Mouse (Mus musculus) layer of hippocampus, postnatal 14 days (tissue): Measurements from ENCODE around the gene Irf1. TPM values are rescaled to one million over a fixed set of nuclear protein-coding genes. Genes with fewer than 3 reads are reported as not detected.

Source experiments
- DNase-seq, 2 experiments: peaks; one replicate each; pipeline ENCODE4 v3.0.0; 2021 to 2022; ENCODE audit warnings: low spot score in 2 of 2, mixed read lengths in 1 of 2
- total RNA-seq, 2 experiments: library from RNA; stranded (reverse); gene quantifications; 2 replicates each; pipeline ENCODE4 v1.2.3; 2021

Irf1 gene
- total RNA-seq, 2 experiments from 2014 or later, result 4.9 to 7.7 TPM

- no peak for DNase-seq
Measured at GRCm38 (mm10) chr11:53759545-53760406, 10.0 kb upstream of the Irf1 start.

DNA sequence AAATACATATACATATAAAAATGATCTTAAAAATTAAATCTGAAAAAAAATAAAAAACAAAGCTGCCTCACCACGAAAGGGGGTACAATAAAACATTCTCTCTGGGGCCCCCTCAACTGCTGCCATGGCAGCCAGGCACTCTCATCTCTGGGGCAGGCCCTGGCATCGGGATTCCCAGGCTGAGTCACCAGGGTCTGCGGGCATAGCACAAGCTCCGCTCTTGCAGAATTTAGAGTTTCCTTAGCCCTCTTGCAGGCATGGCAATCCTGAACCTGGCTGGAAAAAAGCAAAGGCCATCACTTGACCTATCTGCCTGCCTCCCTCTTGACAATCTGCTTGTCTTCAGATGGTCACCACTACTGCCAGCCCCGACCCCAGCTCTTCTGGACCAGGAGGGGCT is 8.5 kb upstream of the Irf1 start:
- DNase-seq, result no peak

DNA sequence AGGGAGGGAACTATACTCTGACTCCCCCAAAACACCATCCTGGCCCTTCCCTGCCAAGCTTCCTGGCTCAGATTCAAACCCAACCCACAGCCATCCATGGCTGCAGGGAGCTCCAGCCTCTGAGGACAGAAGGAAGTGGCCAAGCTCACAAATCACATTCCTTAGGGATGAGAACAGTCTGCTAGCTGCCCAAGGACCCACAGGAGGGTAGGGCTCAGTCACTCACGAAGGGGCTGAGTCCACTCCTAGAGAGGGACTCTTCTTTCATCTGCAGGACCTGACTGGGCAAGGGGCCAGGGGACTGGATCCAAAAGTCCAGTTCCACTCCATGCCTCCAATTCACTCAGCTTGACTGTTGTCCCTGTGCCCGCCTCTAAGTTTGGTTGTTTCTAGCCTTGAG is 8.0 kb upstream of the Irf1 start:
- DNase-seq, result peak in 1 of 2 experiments; percentile 36

- DNase-seq, result no peak
Measured at GRCm38 (mm10) chr11:53762426-53762825, 7.4 kb upstream of the Irf1 start.

- peak in 1 of 2 experiments; percentile 40 for DNase-seq
Measured at GRCm38 (mm10) chr11:53762827-53763495, 6.9 kb upstream of the Irf1 start.

GRCm38 (mm10) chr11:53763496-53764140 is 6.2 kb upstream of the Irf1 start:
- DNase-seq, result peak; percentile 75 to 77

DNA sequence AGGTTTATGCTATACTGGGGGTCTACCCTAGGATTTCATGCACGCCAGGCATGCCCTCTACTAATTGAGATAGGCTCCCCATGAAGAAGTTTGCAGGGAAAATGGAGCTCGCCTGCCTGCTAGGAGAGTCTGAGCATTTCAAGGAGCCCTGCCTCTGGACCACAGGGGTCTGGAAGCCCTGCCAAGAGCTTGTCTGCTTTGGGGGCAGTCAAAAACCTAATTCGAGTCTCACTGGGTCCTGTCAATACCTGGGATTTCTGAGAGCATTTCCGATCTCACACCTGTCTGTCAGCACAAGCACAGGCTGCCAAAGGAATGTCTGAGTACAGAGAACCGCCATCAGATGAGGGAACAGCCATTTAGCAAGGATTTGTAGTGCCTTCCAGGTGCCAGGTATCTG is 5.2 kb upstream of the Irf1 start:
- DNase-seq, result no peak

DNA sequence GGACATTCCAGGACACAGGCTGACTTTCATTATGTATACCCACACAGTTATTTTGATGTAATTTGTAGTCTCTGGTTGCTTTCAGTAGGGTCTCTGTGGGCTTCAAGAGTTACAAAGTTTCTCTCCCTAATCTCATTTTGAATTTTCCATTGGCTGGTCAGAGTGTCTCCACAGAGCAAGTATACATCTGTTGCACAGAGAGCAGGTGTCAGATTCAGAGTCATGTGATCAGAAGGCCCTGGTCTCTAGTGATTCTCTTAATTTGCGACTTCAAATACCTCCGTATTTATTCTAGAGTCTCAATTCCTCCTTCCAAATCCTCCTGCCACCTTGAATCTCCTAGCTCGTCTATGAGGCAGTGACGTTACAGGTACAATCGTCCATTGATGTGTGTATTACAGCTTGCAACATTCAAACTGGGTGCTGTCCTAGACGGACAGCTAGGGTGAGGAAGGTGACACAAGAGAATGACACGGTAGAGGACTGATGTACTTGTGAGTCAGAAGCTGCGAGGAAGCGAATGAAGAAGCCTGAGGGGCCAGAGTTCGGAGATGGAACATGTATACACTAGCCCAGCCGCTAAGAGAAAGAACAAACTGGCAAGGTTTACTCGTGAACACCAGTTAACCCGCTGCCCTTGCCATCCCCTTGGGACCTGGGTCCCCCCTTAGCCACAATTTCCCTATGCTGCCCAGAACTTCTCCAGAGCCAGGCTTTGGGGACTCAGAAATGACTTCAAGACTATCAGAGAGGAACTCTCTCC is 1.2 kb upstream of the Irf1 start:
- DNase-seq, result no peak

- DNase-seq, result no peak
Measured at GRCm38 (mm10) chr11:53769185-53769576, 633 bp upstream of the Irf1 start.

DNA sequence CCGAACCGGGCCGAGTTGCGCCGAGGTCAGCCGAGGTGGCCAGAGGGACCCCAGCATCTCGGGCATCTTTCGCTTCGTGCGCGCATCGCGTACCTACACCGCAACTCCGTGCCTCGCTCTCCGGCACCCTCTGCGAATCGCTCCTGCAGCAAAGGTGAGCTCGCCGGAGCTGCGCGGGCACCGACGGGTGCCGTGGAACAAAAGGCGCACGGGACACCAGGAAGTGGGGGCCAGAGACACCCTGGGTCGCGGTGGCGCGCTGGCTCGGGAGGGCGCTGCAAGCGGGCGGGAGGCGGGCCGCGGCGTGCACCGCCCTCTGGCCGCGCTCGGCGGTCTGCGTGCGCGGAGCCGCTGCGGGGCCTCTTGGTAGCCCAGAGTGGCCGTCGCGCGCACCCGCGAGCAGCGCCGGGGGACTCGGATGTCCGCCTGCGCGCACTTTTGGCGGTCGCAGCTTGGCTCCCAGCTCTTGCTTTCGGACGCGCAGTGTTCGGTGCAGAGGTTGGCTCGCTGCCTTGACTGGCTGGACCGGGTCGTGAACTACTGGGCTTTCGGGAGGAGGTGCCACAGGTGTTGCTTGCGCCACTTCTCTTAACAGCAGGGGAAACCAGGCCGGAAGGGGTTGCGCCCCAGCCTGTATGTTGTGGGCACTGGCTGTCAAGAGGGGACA is 444 bp downstream of the Irf1 start:
- peak; percentile 60 to 64 for DNase-seq

GRCm38 (mm10) chr11:53771001-53771744 is 1.4 kb downstream of the Irf1 start:
- DNase-seq, result no peak

DNA sequence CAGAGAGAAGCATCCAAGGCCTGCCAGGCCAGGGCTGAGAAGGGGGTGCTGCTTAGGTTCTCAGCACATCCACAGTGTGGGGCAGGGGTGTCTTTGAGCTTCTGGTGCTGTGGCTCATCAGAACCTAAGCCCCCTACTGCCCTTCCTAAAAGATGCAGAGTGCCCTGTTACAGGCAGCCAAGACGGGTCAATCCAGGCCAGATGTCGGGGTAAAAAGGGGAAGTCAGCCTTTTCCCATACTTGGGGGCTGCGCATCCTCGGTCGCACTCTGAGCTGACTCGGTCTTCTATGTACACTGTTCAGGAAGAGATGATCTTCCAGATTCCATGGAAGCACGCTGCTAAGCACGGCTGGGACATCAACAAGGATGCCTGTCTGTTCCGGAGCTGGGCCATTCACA is 2.7 kb downstream of the Irf1 start:
- DNase-seq, result no peak

DNA sequence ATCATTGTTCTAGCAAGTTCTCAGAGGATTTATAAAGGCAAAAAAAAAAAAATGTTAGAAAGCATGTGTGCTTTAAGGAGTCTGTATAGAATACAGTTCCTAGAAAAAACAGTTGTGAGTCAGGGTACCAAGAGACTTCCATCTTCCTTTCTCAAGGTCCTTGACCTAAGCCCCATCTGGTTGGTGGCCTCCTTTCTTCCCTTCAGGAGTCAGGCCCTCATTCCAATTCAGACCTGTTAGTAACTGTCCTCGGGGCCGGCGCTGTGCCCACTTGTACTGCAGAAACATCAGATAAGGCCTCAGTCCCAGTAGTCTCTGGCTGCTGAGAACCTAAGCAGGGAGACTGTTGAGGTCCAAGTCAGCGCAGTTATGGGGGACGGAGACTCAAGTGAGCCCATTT is 3.3 kb downstream of the Irf1 start, which contains the start of gene Gm17334:
Gene Gm17334 (minus strand): TSS at position 101 of the 400 bp plus-strand sequence.
- no peak for DNase-seq

DNA sequence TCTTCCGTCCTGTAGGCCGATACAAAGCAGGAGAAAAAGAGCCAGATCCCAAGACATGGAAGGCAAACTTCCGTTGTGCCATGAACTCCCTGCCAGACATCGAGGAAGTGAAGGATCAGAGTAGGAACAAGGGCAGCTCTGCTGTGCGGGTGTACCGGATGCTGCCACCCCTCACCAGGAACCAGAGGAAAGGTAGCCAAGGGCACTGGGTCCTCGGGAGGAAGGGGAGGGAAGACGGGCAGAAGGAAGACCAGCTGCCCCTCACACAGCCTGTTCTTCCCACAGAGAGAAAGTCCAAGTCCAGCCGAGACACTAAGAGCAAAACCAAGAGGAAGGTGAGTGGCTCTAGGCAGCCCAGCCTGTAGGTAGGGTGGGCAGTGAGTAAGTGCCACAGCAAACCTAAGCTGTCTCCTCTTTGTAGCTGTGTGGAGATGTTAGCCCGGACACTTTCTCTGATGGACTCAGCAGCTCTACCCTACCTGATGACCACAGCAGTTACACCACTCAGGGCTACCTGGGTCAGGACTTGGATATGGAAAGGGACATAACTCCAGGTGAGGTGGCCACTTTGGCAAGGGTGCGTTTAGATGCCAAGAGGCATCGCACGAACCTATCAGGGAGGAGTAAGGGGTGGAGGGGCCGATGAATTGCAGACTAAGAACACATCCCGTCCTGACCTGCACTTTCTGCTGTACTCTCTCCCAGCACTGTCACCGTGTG is 4.0 kb downstream of the Irf1 start:
- DNase-seq, result no peak

- DNase-seq, result no peak
Measured at GRCm38 (mm10) chr11:53774659-53775255, 4.9 kb downstream of the Irf1 start.

DNA sequence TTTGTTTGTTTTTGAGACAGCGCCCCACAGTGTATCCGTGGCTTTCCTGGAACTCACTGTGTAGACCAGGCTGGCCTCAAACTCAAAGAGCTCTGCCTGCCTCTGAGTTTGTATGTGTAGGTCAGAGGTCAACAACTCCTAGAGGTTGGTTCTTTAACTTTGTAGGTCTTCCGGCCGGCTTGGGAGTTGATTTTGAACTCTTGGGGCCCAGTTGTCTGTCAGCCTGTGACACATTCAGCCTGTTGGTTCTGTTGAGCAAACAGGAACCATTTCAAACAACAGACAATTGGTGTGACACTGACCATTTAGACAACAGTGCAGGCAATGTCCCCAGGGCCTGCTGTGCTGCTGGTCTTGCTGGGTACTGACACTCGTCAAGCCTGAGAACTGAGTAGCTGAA is 7.9 kb downstream of the Irf1 start:
- DNase-seq, result no peak

DNA sequence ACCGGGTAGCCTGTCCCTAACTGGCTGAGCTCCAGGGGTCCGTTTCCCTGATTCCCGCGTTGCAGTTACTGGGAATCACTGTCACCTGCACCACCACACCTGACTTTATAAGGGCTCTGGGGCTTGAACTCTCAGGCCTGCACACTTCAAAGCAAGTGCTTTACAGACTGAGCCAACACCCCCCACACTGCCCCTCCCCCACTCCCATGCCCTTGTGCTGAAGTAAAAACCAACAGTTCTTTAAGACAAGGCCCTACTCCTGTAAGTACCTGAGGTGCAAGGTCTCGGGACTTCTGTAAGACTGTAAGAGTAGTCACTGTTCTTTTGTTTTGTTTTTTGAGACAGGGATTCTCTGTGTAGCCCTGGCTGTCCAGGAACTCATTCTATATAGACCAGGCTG is 8.6 kb downstream of the Irf1 start:
- DNase-seq, result no peak

- DNase-seq, result no peak
Measured at GRCm38 (mm10) chr11:53779808-53780207, 10.0 kb downstream of the Irf1 start.

DNA sequence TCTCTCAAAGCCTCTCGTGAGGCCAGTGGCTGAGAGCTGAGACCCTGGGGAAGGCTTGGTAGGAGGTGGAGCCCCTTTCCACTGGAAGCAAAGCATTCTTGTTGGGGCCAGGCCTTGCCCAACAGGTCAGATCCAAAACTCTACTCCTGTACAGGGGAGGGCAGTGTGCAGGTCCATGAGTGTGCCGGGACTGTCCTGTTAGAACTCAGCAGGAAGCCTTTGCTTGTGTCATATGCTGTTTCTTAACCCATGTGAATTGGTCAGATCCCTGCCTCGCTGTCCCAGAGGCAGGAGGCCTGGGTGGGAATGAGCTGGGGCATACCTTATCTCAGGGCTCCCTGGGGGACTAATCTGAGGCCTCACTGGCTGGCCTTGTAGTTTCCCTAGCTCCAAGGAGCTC is 10.4 kb downstream of the Irf1 start:
- DNase-seq, result no peak
